Mouse (Mus musculus): ENCODE results near the gene Pnma5. TPM values are rescaled to one million over a fixed set of nuclear protein-coding genes. Genes with fewer than 3 reads are reported as not detected.

Gene Pnma5
- polyA plus RNA-seq (2012; ENCODE audit: low replicate concordance) = not detected in 2 replicates

DNA sequence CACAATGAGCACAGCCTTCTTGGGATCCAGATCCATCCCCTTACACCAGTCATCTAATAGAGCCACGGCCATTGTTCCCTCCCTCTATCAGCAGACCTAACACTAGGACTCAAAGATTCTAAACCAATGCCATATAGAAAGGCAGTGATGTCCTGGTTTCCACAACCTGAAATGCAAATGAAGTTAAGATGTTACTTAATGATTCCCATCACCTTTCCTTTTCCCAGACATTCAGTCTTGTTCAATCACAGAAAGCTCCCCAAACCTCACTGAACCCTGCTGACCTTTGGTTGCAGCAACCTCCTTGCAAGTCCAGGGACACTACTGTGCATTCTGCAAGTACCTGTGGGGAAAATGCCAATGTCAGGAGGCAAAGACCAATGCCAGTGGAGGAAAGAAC lies at the start of gene Pnma5:
Gene Pnma5, minus strand, starts transcription at position 101 of the 400 bp plus-strand sequence.

DNA sequence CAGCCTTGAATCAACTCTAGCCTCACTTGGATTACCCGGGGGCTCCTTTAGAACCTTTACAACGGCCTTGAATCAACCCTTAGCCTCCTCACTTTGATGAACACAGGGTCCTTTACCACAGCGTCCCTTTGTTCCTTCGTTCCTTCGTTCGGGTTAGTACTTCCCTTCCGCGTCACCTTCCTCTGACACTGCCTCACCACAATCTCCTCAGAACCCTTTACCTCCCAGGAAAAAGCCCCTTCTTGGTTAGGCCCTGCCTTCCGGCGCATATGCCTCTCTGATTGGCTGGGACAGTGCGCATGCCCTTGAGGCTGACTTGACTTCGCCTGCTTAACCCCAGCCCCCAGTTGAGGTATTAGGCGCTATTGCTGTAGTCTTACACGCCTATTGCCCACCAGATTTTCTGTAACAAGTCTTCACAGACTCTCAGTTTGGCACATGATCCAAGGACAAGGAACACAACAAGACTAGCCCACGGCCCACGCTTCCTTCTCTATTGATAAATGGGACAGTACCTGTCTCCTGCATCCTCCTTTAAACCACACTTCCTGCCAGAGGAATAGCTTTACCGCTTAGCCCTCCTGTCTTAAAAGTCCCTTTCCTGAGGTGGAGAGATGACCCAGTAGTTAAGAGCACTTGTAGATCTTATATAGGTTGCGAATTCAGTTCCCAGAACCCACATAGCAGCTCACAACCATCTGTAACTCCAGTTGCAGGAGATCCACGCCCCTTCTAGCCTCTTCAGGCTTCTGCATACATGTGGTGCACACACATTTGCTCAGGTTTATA lies 45.6 kb upstream of the Pnma5 start, which contains the start of gene Xlr4a:
Gene Xlr4a, minus strand, starts transcription at position 212 of the 789 bp plus-strand sequence.

DNA sequence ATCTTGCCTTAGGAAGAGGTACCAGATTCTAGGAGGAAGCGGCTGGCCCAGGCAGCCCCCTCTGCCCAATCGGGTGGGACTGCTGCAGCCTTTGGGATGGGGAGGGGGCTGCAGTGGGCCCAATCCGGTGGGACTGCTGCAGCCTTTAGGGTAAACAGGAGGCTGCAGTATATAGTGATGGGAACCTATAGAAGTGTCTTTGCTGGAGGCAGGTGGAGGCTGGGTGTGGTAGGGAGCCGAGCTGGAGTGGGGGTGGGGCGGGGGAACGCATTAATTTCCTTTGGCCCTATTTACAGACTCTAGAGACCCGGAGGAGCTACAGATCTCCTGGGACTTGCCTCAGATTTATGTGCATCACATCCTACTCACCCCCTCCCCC lies 27.5 kb upstream of the Pnma5 start, which contains the start of gene Pnma3:
Gene Pnma3, plus strand, starts transcription at position 373 of the 379 bp plus-strand sequence.

DNA sequence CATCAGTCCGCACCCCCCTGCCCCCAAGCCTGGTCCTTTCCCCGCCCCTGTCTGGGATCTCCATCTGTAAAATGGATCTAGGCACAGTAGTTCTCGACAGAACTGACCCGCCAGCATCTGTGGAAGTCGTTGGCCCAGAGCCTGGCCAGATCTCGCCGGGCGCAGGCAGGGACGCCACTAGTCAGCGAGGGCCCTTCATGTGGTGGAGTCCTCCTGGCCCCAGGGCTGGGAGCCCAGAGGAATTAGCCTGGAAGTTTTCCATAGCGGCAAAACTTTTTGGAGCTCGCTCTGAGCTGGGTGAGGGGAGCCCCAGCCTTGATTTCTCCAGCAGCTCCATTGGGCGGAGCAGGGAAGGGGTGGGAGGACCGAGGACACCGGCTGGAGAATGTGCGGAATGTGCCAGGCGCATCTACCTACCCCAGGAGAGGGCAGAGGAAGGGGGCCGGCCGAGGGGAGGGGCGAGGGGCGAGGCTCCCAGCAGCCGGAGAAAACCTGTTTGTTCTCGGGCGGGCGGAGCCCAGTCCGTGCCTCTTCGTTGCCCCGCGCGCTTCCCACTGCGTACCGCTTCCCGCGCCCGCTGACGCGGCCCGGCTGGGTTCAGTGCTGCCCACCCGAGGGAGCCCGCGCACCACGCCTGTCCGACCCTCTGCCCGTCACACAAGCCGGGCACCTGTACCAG lies 49.9 kb downstream of the Pnma5 start, which contains the start of gene Zfp185:
Gene Zfp185, plus strand, starts transcription at position 499 of the 679 bp plus-strand sequence.

Other genes with a start within 250 kb of the Pnma5 start
- gene Gabrq, start 211.9 kb downstream of the Pnma5 start, polyA plus RNA-seq (2012; ENCODE audit: low replicate concordance) = not detected in 2 replicates
- 1.4 TPM in 1 of 2 replicates, not detected in the other for gene Cetn2, start 118.7 kb downstream of the Pnma5 start, polyA plus RNA-seq (2012; ENCODE audit: low replicate concordance)
- gene Nsdhl, start 118.5 kb downstream of the Pnma5 start, polyA plus RNA-seq (2012; ENCODE audit: low replicate concordance) = 0.48 and 2.9 TPM in 2 replicates
- not detected in 2 replicates for gene Zfp185, start 49.8 kb downstream of the Pnma5 start, polyA plus RNA-seq (2012; ENCODE audit: low replicate concordance)
- 0.11 TPM in 1 of 2 replicates, not detected in the other for gene Pnma3, start 27.7 kb upstream of the Pnma5 start, polyA plus RNA-seq (2012; ENCODE audit: low replicate concordance)
- gene Xlr4a, start 45.4 kb upstream of the Pnma5 start, polyA plus RNA-seq (2012; ENCODE audit: low replicate concordance) = 0.15 TPM in 1 of 2 replicates, not detected in the other
- not detected in 2 replicates for gene Xlr3a, start 60.0 kb upstream of the Pnma5 start, polyA plus RNA-seq (2012; ENCODE audit: low replicate concordance)
- gene Gm14685, start 79.9 kb upstream of the Pnma5 start, polyA plus RNA-seq (2012; ENCODE audit: low replicate concordance) = 0.14 TPM in 1 of 2 replicates, not detected in the other
- not detected in 2 replicates for gene Xlr5b, start 111.7 kb upstream of the Pnma5 start, polyA plus RNA-seq (2012; ENCODE audit: low replicate concordance)
- gene DXBay18, start 112.3 kb upstream of the Pnma5 start, polyA plus RNA-seq (2012; ENCODE audit: low replicate concordance) = not detected in 2 replicates
- not detected in 2 replicates for gene Spin2d, start 139.9 kb upstream of the Pnma5 start, polyA plus RNA-seq (2012; ENCODE audit: low replicate concordance)
- not detected in 2 replicates for gene Xlr3b, start 155.1 kb upstream of the Pnma5 start, polyA plus RNA-seq (2012; ENCODE audit: low replicate concordance)
- 0.92 and 1.4 TPM in 2 replicates for gene Xlr4b, start 177.2 kb upstream of the Pnma5 start, polyA plus RNA-seq (2012; ENCODE audit: low replicate concordance)
- gene F8a, start 191.2 kb upstream of the Pnma5 start, polyA plus RNA-seq (2012; ENCODE audit: low replicate concordance) = 17.9 and 29.9 TPM in 2 replicates
- 0.73 and 2.7 TPM in 2 replicates for gene Xlr4c, start 206.0 kb upstream of the Pnma5 start, polyA plus RNA-seq (2012; ENCODE audit: low replicate concordance)
- gene Xlr3c, start 228.3 kb upstream of the Pnma5 start, polyA plus RNA-seq (2012; ENCODE audit: low replicate concordance) = not detected in 2 replicates

All from leukemia stem cell, adult 10-12 weeks (primary cell).